Mouse (Mus musculus): ENCODE measurements around the gene Tmtc2. TPM values are rescaled to one million over a fixed set of nuclear protein-coding genes. Genes with fewer than 3 reads are reported as not detected.

The Tmtc2 gene
- polyA plus RNA-seq, 1 experiment from 2014 or later: 9.6 TPM

GRCm38 (mm10) chr10:105427625-105428024, 146.6 kb downstream of the Tmtc2 start:
- WGBS: 33% methylated on average over 7 of the region's 7 CpGs

GRCm38 (mm10) chr10:105425052-105425451, 149.2 kb downstream of the Tmtc2 start:
- Histone ChIP-seq H3K9ac (ENCODE audit: low read depth, low read length) (no peak overlapping the region), H3K27me3 (ENCODE audit: control insufficient read depth, insufficient read depth, low read length) (no peaks in the 10 kb centered on the region), H3K36me3 (ENCODE audit: control insufficient read depth, insufficient read depth, low read length) (no peaks in the 10 kb centered on the region), H3K9me3 (ENCODE audit: control insufficient read depth, low read length) (no peaks in the 10 kb centered on the region), H3K4me3 (ENCODE audit: low read length) (no peak overlapping the region), H3K4me2 (replicated peaks; ENCODE audit: low read depth, low read length) (no peak overlapping the region), H3K4me1 (ENCODE audit: control insufficient read depth, insufficient read depth, low read length) (peaks cover 4% of the 10 kb centered on the region), H3K27ac (ENCODE audit: low read depth, low read length) (no peak overlapping the region)
- no peak for ATAC-seq (ENCODE audit: low FRiP score, low TSS enrichment)
- 85% methylated on average over 1 of the region's 1 CpGs for WGBS

More at GRCm38 (mm10) chr10:105427625-105428024, 146.6 kb downstream of the Tmtc2 start:
- peaks cover 4% of the 10 kb centered on the region for H3K4me1 ChIP-seq (ENCODE audit: control insufficient read depth, insufficient read depth, low read length)
- no peak overlapping the region for H3K9ac ChIP-seq (ENCODE audit: low read depth, low read length)
- no peaks in the 10 kb centered on the region for H3K27me3 ChIP-seq (ENCODE audit: control insufficient read depth, insufficient read depth, low read length)
- no peak overlapping the region for H3K4me3 ChIP-seq (ENCODE audit: low read length)
- H3K27ac ChIP-seq (ENCODE audit: low read depth, low read length): no peak overlapping the region
- no peaks in the 10 kb centered on the region for H3K9me3 ChIP-seq (ENCODE audit: control insufficient read depth, low read length)
- no peak for ATAC-seq (ENCODE audit: low FRiP score, low TSS enrichment)
- no peaks in the 10 kb centered on the region for H3K36me3 ChIP-seq (ENCODE audit: control insufficient read depth, insufficient read depth, low read length)
- H3K4me2 ChIP-seq (replicated peaks; ENCODE audit: low read depth, low read length): no peak overlapping the region

GRCm38 (mm10) chr10:105423187-105423586, 151.1 kb downstream of the Tmtc2 start:
- 89% methylated on average over 3 of the region's 3 CpGs for WGBS
- Histone ChIP-seq H3K4me2 (replicated peaks; ENCODE audit: low read depth, low read length) (no peak overlapping the region), H3K27ac (ENCODE audit: low read depth, low read length) (no peak overlapping the region), H3K4me1 (ENCODE audit: control insufficient read depth, insufficient read depth, low read length) (peaks cover 2% of the 10 kb centered on the region), H3K9me3 (ENCODE audit: control insufficient read depth, low read length) (no peaks in the 10 kb centered on the region), H3K4me3 (ENCODE audit: low read length) (no peak overlapping the region), H3K27me3 (ENCODE audit: control insufficient read depth, insufficient read depth, low read length) (no peaks in the 10 kb centered on the region), H3K36me3 (ENCODE audit: control insufficient read depth, insufficient read depth, low read length) (no peaks in the 10 kb centered on the region), H3K9ac (ENCODE audit: low read depth, low read length) (no peak overlapping the region)
- no peak for ATAC-seq (ENCODE audit: low FRiP score, low TSS enrichment)

GRCm38 (mm10) chr10:105417845-105418383, 156.3 kb downstream of the Tmtc2 start:
- Histone ChIP-seq H3K4me3 (ENCODE audit: low read length) (no peak overlapping the region), H3K36me3 (ENCODE audit: control insufficient read depth, insufficient read depth, low read length) (no peaks in the 10 kb centered on the region; the same call in 1 of the 2 replicates), H3K9ac (ENCODE audit: low read depth, low read length) (no peak overlapping the region), H3K9me3 (ENCODE audit: control insufficient read depth, low read length) (no peaks in the 10 kb centered on the region), H3K4me2 (replicated peaks; ENCODE audit: low read depth, low read length) (no peak overlapping the region), H3K27ac (ENCODE audit: low read depth, low read length) (no peak overlapping the region), H3K27me3 (ENCODE audit: control insufficient read depth, insufficient read depth, low read length) (no peaks in the 10 kb centered on the region), H3K4me1 (ENCODE audit: control insufficient read depth, insufficient read depth, low read length) (no peaks in the 10 kb centered on the region)
- 86% methylated on average over 15 of the region's 15 CpGs for WGBS
- ATAC-seq (ENCODE audit: low FRiP score, low TSS enrichment): no peak

- H3K4me2 ChIP-seq (replicated peaks; ENCODE audit: low read depth, low read length): no peak overlapping the region
- no peak for ATAC-seq (ENCODE audit: low FRiP score, low TSS enrichment)
- no peaks in the 10 kb centered on the region for H3K9me3 ChIP-seq (ENCODE audit: control insufficient read depth, low read length)
- H3K4me1 ChIP-seq (ENCODE audit: control insufficient read depth, insufficient read depth, low read length): no peaks in the 10 kb centered on the region
- H3K4me3 ChIP-seq (ENCODE audit: low read length): no peak overlapping the region
- WGBS: 77% methylated on average over 4 of the region's 4 CpGs
- no peaks in the 10 kb centered on the region; the same call in 1 of the 2 replicates for H3K36me3 ChIP-seq (ENCODE audit: control insufficient read depth, insufficient read depth, low read length)
- H3K9ac ChIP-seq (ENCODE audit: low read depth, low read length): no peak overlapping the region
- H3K27ac ChIP-seq (ENCODE audit: low read depth, low read length): no peak overlapping the region
- no peaks in the 10 kb centered on the region for H3K27me3 ChIP-seq (ENCODE audit: control insufficient read depth, insufficient read depth, low read length)
Observed at GRCm38 (mm10) chr10:105416601-105417000, 157.7 kb downstream of the Tmtc2 start.

GRCm38 (mm10) chr10:105405856-105406527, 168.3 kb downstream of the Tmtc2 start:
- Histone ChIP-seq H3K4me3 (ENCODE audit: low read length) (no peak overlapping the region), H3K36me3 (ENCODE audit: control insufficient read depth, insufficient read depth, low read length) (no peaks in the 10 kb centered on the region), H3K9ac (ENCODE audit: low read depth, low read length) (no peak overlapping the region), H3K9me3 (ENCODE audit: control insufficient read depth, low read length) (0 out of 2 replicates have a peak, but pooled peaks cover 4% of the 10 kb centered on the region), H3K4me1 (ENCODE audit: control insufficient read depth, insufficient read depth, low read length) (no peaks in the 10 kb centered on the region), H3K27ac (ENCODE audit: low read depth, low read length) (no peak overlapping the region), H3K4me2 (replicated peaks; ENCODE audit: low read depth, low read length) (no peak overlapping the region), H3K27me3 (ENCODE audit: control insufficient read depth, insufficient read depth, low read length) (no peaks in the 10 kb centered on the region)
- 89% methylated on average over 4 of the region's 4 CpGs for WGBS
- no peak for ATAC-seq (ENCODE audit: low FRiP score, low TSS enrichment)

GRCm38 (mm10) chr10:105403931-105404330, 170.3 kb downstream of the Tmtc2 start:
- H3K4me1 ChIP-seq (ENCODE audit: control insufficient read depth, insufficient read depth, low read length): no peaks in the 10 kb centered on the region
- H3K27ac ChIP-seq (ENCODE audit: low read depth, low read length): no peak overlapping the region
- H3K4me2 ChIP-seq (replicated peaks; ENCODE audit: low read depth, low read length): no peak overlapping the region
- no peaks in the 10 kb centered on the region for H3K36me3 ChIP-seq (ENCODE audit: control insufficient read depth, insufficient read depth, low read length)
- H3K4me3 ChIP-seq (ENCODE audit: low read length): no peak overlapping the region
- H3K9ac ChIP-seq (ENCODE audit: low read depth, low read length): no peak overlapping the region
- no peak for ATAC-seq (ENCODE audit: low FRiP score, low TSS enrichment)
- 0 out of 2 replicates have a peak, but pooled peaks cover 4% of the 10 kb centered on the region for H3K9me3 ChIP-seq (ENCODE audit: control insufficient read depth, low read length)
- 75% methylated on average over 3 of the region's 3 CpGs for WGBS
- no peaks in the 10 kb centered on the region for H3K27me3 ChIP-seq (ENCODE audit: control insufficient read depth, insufficient read depth, low read length)

GRCm38 (mm10) chr10:105402481-105402779, 171.8 kb downstream of the Tmtc2 start:
- H3K4me2 ChIP-seq (replicated peaks; ENCODE audit: low read depth, low read length): no peak overlapping the region
- H3K4me1 ChIP-seq (ENCODE audit: control insufficient read depth, insufficient read depth, low read length): no peaks in the 10 kb centered on the region
- 87% methylated on average over 5 of the region's 5 CpGs for WGBS
- ATAC-seq (ENCODE audit: low FRiP score, low TSS enrichment): no peak
- H3K27me3 ChIP-seq (ENCODE audit: control insufficient read depth, insufficient read depth, low read length): no peaks in the 10 kb centered on the region
- no peaks in the 10 kb centered on the region for H3K36me3 ChIP-seq (ENCODE audit: control insufficient read depth, insufficient read depth, low read length)
- H3K9me3 ChIP-seq (ENCODE audit: control insufficient read depth, low read length): 0 out of 2 replicates have a peak, but pooled peaks cover 4% of the 10 kb centered on the region
- no peak overlapping the region for H3K9ac ChIP-seq (ENCODE audit: low read depth, low read length)
- no peak overlapping the region for H3K4me3 ChIP-seq (ENCODE audit: low read length)
- no peak overlapping the region for H3K27ac ChIP-seq (ENCODE audit: low read depth, low read length)

- Histone ChIP-seq H3K27ac (ENCODE audit: low read depth, low read length) (no peak overlapping the region), H3K27me3 (ENCODE audit: control insufficient read depth, insufficient read depth, low read length) (no peaks in the 10 kb centered on the region), H3K4me3 (ENCODE audit: low read length) (no peak overlapping the region), H3K4me1 (ENCODE audit: control insufficient read depth, insufficient read depth, low read length) (no peaks in the 10 kb centered on the region), H3K36me3 (ENCODE audit: control insufficient read depth, insufficient read depth, low read length) (no peaks in the 10 kb centered on the region), H3K4me2 (replicated peaks; ENCODE audit: low read depth, low read length) (no peak overlapping the region), H3K9ac (ENCODE audit: low read depth, low read length) (no peak overlapping the region), H3K9me3 (ENCODE audit: control insufficient read depth, low read length) (0 out of 2 replicates have a peak, but pooled peaks cover 4% of the 10 kb centered on the region)
- 91% methylated on average over 11 of the region's 11 CpGs for WGBS
- no peak for ATAC-seq (ENCODE audit: low FRiP score, low TSS enrichment)
Observed at GRCm38 (mm10) chr10:105401754-105402480, 172.3 kb downstream of the Tmtc2 start.
